8 mouse cellular contexts compared by ENCODE assay signal in genomic region chr2:149831459-149832245, GRCm38 (mm10). TPM values are rescaled to one million over a fixed set of nuclear protein-coding genes. Genes with fewer than 3 reads are reported as not detected.
A peak's percentile ranks its signal among the peaks of the same experiment; 100 is the strongest.
DNase-seq lines count a peak whose midpoint lies in the region; ATAC-seq and TF ChIP-seq lines count a peak whose summit lies in the region.

No protein-coding gene starts in this region.

- no peaks in the 10 kb centered on the region for H3K36me3 ChIP-seq in kidney, embryonic 16.5 days (ENCODE audit: insufficient read depth, low read length)
- no peaks in the 10 kb centered on the region for H3K36me3 ChIP-seq in hindbrain, embryonic 11.5 days (ENCODE audit: control insufficient read depth, insufficient read depth, low read length)
- no peaks in the 10 kb centered on the region for H3K36me3 ChIP-seq in liver, embryonic 12.5 days
- H3K36me3 ChIP-seq in small intestine, adult 2 months (ENCODE audit: control insufficient read depth, insufficient read depth, low read length) = no peaks in the 10 kb centered on the region

- H3K4me2 ChIP-seq in kidney, embryonic 16.5 days (replicated peaks; ENCODE audit: low read depth, low read length) = peak overlapping the region; percentile 94
- H3K4me2 ChIP-seq in hindbrain, embryonic 11.5 days (replicated peaks; ENCODE audit: low read depth, low read length) = peak overlapping the region; percentile 97
- peak overlapping the region; percentile 55 for H3K4me2 ChIP-seq in liver, embryonic 12.5 days

- peaks cover 20% of the 10 kb centered on the region for H3K4me1 ChIP-seq in kidney, embryonic 16.5 days (ENCODE audit: insufficient read depth, low read length)
- H3K4me1 ChIP-seq in hindbrain, embryonic 11.5 days (replicated peaks; ENCODE audit: control insufficient read depth, insufficient read depth, low read length) = no peaks in the 10 kb centered on the region
- no peaks in the 10 kb centered on the region for H3K4me1 ChIP-seq in liver, embryonic 12.5 days
- H3K4me1 ChIP-seq in small intestine, adult 2 months (ENCODE audit: control insufficient read depth, insufficient read depth, insufficient read length, low read length) = no peaks in the 10 kb centered on the region

- H3K9me3 ChIP-seq in kidney, embryonic 16.5 days (ENCODE audit: low read length) = no peaks in the 10 kb centered on the region
- no peaks in the 10 kb centered on the region for H3K9me3 ChIP-seq in hindbrain, embryonic 11.5 days (ENCODE audit: control insufficient read depth, low read length)
- no peaks in the 10 kb centered on the region for H3K9me3 ChIP-seq in liver, embryonic 12.5 days (replicated peaks)

- no peak for TF ChIP-seq CTCF in small intestine, adult 2 months (IDR thresholded peaks at IDR 0.05; ENCODE audit: extremely low read depth, insufficient read length, insufficient replicate concordance, low read depth, low read length)

- no peak for DNase-seq in kidney, adult 8-10 months
- DNase-seq in cerebellum, postnatal 10 days = peak; percentile 62 to 69
- peak; percentile 54 for DNase-seq in hindbrain, embryonic 11.5 days (ENCODE audit: low spot score)
- DNase-seq in MN1 (ENCODE audit: low spot score) = no peak

- H3K27ac ChIP-seq in kidney, embryonic 16.5 days (ENCODE audit: low read length) = no peak overlapping the region
- H3K27ac ChIP-seq in hindbrain, embryonic 11.5 days (ENCODE audit: low read depth, low read length) = no peak overlapping the region
- no peak overlapping the region for H3K27ac ChIP-seq in liver, embryonic 12.5 days
- no peak overlapping the region for H3K27ac ChIP-seq in small intestine, adult 2 months (ENCODE audit: insufficient read depth, low read depth, low read length)

- no peak for ATAC-seq in kidney, embryonic 16.5 days (ENCODE audit: low FRiP score, low TSS enrichment)
- ATAC-seq in hindbrain, embryonic 11.5 days (ENCODE audit: low FRiP score) = peak; percentile 19
- no peak for ATAC-seq in liver, embryonic 12.5 days
- no peak for ATAC-seq in megakaryocyte, adult 5-6 weeks (ENCODE audit: poor library complexity, severe bottlenecking)

- peak overlapping the region; percentile 57 for H3K4me3 ChIP-seq in kidney, embryonic 16.5 days (ENCODE audit: low read length)
- H3K4me3 ChIP-seq in hindbrain, embryonic 11.5 days (ENCODE audit: low read depth, low read length) = peak overlapping the region; percentile 60
- peak overlapping the region; percentile 31; the same call in 1 of the 2 replicates for H3K4me3 ChIP-seq in liver, embryonic 12.5 days
- H3K4me3 ChIP-seq in small intestine, adult 2 months (ENCODE audit: low read depth, low read length) = peak overlapping the region; percentile 30

- 2% methylated on average over 29 of the region's 29 CpGs for WGBS in kidney, embryonic 16.5 days
- WGBS in hindbrain, embryonic 11.5 days = 1% methylated on average over 29 of the region's 29 CpGs
- 2% methylated on average over 29 of the region's 29 CpGs for WGBS in liver, embryonic 12.5 days (ENCODE audit: insufficient replicate concordance)
- 4% methylated on average over 29 of the region's 29 CpGs for WGBS in small intestine, adult 2 months

- H3K27me3 ChIP-seq in kidney, embryonic 16.5 days (ENCODE audit: insufficient read depth, low read length) = peaks cover 48% of the 10 kb centered on the region
- peaks cover 21% of the 10 kb centered on the region for H3K27me3 ChIP-seq in hindbrain, embryonic 11.5 days (ENCODE audit: control insufficient read depth, insufficient read depth, low read length)
- peaks cover 41% of the 10 kb centered on the region for H3K27me3 ChIP-seq in liver, embryonic 12.5 days (replicated peaks)
- peaks cover 5% of the 10 kb centered on the region; the same call in 1 of the 2 replicates for H3K27me3 ChIP-seq in small intestine, adult 2 months (ENCODE audit: control insufficient read depth, insufficient read depth, low read length)

- TF ChIP-seq POLR2A in small intestine, adult 2 months (IDR thresholded peaks at IDR 0.05; ENCODE audit: low read depth, low read length) = no peak

- no peak overlapping the region for H3K9ac ChIP-seq in kidney, embryonic 16.5 days (replicated peaks; ENCODE audit: low read length)
- H3K9ac ChIP-seq in hindbrain, embryonic 11.5 days (ENCODE audit: low read depth, low read length) = peak overlapping the region; percentile 66
- H3K9ac ChIP-seq in liver, embryonic 12.5 days = no peak overlapping the region

RNA-seq across cellular contexts. Expression of gene C530025M09Rik, which starts 0.6 kb away (rescaled TPM):
- not detected in 2 replicates for polyA plus RNA-seq in kidney, embryonic 16.5 days (2015; fragmentation: Nextera tagmentation; extraction: Ambion mirVana)
- polyA plus RNA-seq in hindbrain, embryonic 11.5 days (2014; fragmentation: Nextera tagmentation; extraction: Ambion mirVana) = 0.36 and 0.53 TPM in 2 replicates
- polyA plus RNA-seq in liver, embryonic 12.5 days (2016; fragmentation: Nextera tagmentation; extraction: Ambion mirVana) = 0.20 TPM in 1 of 2 replicates, not detected in the other
- polyA plus RNA-seq in small intestine, adult 2 months (2012; rRNA removed) = not detected in 2 replicates
- not detected in 2 replicates for total RNA-seq in megakaryocyte, adult 5-6 weeks (2015)
- not detected in 2 replicates for total RNA-seq in megakaryocyte, adult 5-6 weeks (2017)

RNA-seq across cellular contexts. Expression of gene Syndig1, which starts 2.6 kb away (rescaled TPM):
- polyA plus RNA-seq in kidney, embryonic 16.5 days (2015; fragmentation: Nextera tagmentation; extraction: Ambion mirVana) = 5.2 and 6.1 TPM in 2 replicates
- 8.9 and 11.8 TPM in 2 replicates for polyA plus RNA-seq in hindbrain, embryonic 11.5 days (2014; fragmentation: Nextera tagmentation; extraction: Ambion mirVana)
- polyA plus RNA-seq in liver, embryonic 12.5 days (2016; fragmentation: Nextera tagmentation; extraction: Ambion mirVana) = 0.97 and 1.3 TPM in 2 replicates
- polyA plus RNA-seq in small intestine, adult 2 months (2012; rRNA removed) = 0.75 and 1.4 TPM in 2 replicates
- not detected in 2 replicates for total RNA-seq in megakaryocyte, adult 5-6 weeks (2015)
- total RNA-seq in megakaryocyte, adult 5-6 weeks (2017) = not detected in 2 replicates

Comparison
In these comparisons a context has a peak if more than half of its experiments do, and no peak if none do; other contexts are left out.
1. DNase-seq: peak in cerebellum, postnatal 10 days (2 of 2) and hindbrain, embryonic 11.5 days (single experiment); none in kidney, adult 8-10 months (0 of 2) and MN1 (single experiment).
2. Peak in every context shown above with its lines, with median percentiles within 50 percentile points of each other: H3K4me2 ChIP-seq and H3K4me3 ChIP-seq.